Mouse (Mus musculus) heart, adult 11 months (tissue): ENCODE measurements around the gene Arid4a.
"Not testable (repeated sequence)": the region's sequence is repeated elsewhere in the genome, so short reads cannot be mapped to it uniquely, and the experiment has no call there.

Experiments used
- DNase-seq: peaks from one replicate; pipeline ENCODE4 v3.0.0; 2022

The Arid4a gene

DNA sequence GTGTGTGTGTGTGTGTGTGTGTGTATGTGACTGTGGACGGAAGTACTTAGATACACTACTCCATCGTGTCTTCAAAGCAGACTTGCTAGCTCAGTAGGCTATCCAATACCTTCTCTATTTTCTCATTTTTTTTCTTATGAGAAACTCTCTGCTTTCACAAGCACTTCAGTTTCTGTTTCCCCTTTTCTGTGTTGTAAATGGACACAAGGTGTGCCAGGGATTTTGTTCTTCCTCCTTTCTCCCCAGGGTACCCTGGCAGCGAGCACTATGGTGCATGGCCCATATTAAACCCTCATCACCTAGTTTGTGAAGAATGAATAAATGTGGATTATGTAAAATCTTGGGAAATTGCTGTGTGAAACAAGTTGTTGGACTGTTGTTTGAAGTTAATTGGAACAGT is 39.7 kb downstream of the Arid4a start:
- peak; percentile 64 for DNase-seq

DNA sequence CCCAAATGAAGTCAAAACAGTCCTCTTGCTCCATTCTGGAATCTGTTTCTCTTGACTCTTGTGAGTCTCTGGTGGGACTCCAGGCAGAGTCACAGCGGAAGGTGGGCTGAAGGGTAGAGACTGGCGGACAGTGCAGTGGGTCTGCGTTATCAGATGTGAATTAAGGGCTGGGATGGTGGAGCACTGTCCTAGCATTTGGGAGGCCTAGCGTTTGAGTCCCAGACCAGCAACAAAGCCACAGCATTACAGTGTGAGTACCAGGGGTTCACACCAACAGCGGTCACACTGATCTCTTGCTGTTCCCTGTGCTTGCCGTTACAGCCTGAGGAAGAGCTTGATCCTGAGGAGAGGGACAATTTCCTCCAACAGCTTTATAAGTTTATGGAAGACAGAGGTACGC is 44.0 kb downstream of the Arid4a start:
- peak; percentile 82 for DNase-seq

DNA sequence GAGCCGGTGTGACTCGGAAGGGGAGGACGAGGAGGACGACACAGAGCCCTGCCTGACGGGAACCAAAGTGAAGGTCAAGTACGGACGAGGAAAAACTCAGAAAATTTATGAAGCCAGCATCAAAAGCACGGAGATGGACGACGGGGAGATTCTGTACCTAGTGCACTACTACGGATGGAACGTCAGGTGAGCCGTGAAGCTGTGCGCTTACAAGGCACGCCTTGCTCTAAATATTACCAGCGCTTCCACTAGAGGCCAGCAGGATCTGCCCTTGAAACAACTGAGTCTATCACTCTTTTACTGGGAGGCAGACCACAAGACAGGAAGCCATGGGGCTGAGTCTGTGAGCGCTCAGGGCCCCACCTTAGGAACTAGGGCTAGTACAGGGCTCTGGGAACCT is 54.1 kb downstream of the Arid4a start:
- DNase-seq, result peak; percentile 83

DNA sequence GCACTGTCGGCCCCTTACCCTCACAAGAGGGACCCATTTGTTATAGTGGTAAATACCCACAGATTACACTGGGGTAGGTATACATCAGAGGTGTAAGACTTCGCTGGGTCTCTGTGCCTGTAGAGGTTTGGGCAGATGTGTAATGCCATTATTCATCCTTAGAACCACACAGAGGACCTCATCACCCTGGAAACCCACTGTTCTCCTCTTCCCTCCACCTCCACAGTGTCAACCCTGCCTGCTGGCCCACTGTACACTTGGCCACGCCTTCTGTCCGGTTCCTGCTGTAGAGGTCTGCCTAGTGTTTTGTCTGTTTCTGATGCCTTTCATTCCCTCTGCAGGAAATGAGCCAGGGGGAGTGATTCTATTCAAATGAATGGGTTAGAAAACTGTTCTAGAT is 56.3 kb downstream of the Arid4a start:
- peak; percentile 67 for DNase-seq

DNA sequence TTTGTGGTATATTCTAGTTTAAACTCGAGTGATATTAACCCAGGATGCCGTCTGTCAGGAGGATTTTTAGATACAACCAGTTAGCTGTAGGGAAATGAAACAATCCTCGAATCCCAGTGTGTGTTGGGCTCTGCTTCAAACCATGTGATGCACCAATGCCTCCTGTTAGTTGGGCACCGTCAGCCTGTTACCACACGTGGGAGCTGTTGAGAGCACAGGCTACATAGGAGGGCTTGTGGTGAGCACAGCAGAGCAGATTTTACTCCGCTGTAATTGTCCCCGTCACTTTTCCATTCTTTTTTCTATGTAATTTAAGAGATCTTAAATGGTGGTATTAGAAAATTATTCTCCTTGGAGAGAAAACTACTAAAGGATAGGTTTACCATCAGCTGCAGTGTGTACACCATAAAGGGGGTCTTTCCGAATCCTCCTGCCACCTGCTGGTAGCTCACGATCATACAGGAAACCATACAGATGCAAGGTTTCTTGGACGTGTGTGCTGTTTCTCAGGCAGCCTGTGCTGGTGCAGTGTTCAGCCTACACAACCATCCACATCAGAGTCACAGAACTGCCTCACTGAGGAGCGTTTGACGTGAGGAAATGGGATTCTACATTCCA is 57.4 kb downstream of the Arid4a start:
- peak; percentile 70 for DNase-seq

DNA sequence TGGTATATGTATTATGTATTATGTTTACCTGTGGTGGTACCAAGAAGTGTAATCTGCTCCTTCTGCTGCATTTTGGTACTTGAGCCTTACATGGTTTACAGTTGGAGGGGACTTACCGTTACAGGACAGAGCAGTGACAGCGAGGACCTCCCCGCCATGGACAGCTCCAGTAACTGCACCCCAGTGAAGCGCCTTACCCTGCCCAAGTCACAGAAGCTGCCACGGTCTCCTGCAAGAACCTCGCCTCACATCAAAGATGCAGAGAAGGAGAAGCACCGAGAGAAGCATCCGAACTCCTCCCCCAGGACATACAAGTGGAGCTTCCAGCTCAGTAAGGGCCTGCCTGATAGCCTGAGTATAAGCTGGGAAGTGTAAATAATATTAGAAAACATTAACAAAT is 70.5 kb downstream of the Arid4a start:
- peak; percentile 59 for DNase-seq

DNA sequence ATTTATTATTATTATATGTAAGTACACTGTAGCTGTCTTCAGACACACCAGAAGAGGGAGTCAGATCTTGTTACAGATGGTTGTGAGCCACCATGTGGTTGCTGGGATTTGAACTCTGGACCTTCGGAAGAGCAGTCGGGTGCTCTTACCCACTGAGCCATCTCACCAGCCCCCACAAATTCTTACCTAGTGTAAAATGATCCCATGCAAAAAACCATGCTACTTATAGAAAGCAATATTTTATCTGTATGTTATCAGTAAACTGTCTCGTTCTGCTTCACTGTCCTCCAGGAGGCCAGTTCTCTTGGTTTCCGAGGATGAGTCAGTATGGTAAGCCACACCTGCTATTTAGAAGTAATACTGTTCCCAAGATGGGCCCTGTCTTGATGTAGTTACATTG is 88.5 kb downstream of the Arid4a start:
- not testable (repeated sequence) for DNase-seq

DNA sequence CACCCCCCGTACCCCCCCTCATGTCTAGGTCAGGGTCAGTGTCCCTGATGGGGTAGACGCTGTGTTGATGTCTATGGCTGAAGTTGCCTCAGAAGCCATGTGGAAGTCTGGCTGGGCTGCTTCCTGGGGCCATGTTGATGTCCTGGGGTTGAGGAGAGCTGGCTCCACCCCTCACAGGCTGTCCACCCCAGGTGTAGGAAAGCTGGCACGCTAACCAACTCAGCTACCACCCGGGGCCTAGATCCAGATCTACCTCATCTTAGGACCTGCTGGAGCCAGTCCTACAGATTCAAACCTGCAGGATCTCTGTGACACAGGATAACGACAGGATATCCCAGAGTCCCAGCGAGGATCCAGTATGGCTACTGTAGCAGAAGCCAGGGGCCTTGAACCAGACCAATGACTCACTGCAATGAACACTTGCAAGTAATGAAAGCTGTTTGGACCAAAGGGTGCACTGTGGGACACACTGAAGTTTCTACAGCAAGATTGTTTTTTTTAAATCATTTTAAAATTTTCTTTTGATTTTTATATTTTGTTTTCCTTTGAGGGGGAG is 91.5 kb downstream of the Arid4a start:
- DNase-seq, result no peak

DNA sequence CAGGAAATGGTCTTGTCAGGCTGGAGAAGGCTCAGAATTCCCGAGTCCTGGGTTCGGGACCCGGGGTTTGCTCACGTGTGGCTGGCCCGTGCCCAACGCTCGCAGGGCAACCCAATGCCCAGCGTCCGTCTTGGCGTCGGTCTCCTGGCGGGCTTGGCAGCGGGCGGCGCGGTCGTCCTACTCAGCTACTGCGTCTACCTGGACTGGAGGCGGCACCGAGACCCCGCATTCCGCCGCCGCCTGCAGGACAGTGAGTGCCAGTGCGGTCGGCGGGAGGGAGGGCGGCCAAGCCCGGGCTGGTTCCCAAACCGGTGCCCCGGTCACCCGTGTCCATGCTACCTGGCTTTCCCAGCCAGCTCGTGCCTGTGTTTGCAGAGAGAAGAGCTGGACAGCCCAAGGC is 95.5 kb downstream of the Arid4a start, which contains the start of gene Tomm20l:
Tomm20l (plus strand) TSS at position 98 of the 400 bp plus-strand sequence.
- peak; percentile 92 for DNase-seq

DNA sequence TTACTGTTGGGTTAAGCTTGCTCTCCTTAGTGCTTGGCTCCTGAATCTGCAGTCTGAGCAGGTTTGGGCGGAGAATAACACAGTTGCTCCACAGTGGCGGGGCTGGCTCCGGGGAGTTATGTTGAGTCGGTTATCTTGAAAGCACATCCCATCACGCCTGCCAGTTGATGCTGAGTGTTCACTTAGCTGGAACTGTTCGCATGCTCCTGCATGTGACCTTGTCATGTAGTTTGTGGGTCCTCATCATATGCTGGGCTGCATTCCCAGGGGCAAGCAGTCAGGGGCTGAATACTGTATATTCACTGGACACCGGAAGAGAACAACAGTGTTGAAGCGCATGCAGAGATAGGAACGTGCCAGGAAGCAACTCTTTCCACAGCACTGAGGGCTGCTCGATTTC is 97.3 kb downstream of the Arid4a start:
- DNase-seq, result no peak

DNA sequence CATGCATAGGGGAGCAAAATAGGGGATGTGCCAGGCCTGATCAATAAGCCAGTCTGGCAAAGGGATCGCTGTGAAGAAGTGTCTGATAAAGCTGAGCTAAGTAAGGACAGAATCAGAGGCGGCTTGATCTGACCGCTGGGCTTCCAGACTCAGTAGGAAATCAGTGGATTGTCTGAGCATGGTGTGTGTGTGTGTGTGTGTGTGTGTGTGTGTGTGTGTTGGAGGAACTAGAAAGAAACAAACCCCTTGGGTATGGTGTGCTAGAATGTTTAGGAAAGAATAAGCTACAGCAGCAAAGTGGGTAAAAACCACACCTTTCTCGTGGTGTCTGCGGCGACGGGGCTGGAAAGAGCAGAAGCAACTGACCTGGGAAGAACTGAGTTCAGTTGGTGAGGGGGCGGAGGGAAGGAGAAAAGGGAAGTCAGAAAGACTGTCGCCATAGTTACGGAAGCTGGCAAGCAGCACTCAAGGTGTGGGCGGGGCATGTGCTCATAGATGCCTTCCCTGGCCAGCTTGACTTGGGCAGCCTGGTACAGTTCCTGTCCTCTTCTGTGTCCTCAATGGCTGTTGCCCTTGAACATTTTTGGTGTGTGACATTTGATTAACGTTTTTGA is 98.0 kb downstream of the Arid4a start:
- peak; percentile 91 for DNase-seq

DNA sequence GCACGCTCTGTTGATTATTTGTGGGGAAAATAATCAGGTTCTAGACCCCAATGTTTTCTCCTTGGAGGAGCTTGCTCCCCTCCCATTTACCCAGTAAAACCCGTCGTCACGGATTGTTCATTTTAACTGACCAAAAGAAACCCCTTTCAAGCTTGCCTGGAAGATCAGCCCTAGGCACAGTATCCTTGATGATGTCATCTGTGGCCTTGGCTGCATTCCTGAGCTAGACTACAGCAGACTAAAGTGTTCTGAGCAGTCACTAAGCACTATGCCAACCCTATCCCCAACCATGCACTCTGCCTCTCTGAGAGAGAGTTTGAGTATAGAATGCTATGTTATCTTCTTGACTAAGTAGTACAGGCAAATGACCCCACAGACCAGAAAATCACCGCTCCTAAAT is 100.6 kb downstream of the Arid4a start:
- DNase-seq, result no peak

DNA sequence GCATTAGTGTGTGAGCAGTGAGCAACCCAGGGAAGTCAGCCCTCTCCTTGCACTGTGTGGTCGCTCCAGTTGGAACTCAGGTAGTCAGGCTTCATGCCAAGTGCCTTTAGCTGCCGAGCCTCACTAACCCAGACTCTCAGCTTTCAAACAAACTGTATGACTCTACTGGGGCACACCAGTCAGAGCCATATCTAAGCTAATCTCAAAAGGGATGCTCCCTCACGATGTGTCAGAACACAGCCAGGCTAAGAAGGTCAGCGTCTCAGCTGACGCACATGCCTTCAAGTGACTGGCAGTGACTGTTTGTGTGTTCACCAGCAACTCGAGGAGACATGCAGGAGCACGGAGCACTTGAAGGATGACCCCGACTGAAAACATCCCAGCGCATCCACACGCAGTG is 106.9 kb downstream of the Arid4a start:
- no peak for DNase-seq

DNA sequence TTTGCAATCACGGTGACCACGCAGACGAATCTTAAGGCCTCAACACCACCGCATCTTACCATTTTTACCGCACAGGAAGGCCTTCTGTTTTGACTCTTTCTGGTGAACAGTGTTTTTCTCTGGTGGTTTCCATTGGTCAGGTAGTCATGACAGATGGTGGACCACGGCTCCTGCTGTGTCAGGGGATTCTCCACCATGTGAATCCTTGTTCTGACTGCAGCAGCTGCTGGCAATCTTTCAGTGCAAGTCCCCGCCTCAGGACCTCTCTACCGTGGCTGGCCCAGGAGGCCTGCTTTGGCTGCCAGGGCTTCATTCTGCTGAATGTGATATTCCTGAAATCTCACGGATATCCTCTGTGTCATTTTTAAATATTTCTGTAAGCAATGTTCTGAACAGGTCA is 107.5 kb downstream of the Arid4a start:
- no peak for DNase-seq

DNA sequence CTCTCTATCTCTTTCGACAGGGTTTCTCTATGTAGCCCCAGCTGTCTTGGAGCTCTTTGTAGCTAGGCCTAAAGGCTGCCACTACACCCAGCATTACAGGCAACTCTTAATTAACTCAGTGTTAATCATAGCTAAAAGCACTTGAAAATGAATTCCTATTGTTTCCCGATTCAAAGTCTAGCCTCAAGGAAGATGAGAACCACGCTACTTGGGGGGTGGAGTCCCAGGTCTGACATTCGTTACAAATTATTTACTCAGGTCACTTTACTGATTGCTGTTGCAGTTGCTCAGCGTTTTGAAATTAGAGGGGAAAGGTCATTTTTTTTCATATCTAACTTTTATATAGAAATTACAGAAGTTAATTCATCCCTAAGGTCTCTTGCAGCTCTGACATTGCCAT is 119.8 kb downstream of the Arid4a start:
- DNase-seq, result peak; percentile 64

DNA sequence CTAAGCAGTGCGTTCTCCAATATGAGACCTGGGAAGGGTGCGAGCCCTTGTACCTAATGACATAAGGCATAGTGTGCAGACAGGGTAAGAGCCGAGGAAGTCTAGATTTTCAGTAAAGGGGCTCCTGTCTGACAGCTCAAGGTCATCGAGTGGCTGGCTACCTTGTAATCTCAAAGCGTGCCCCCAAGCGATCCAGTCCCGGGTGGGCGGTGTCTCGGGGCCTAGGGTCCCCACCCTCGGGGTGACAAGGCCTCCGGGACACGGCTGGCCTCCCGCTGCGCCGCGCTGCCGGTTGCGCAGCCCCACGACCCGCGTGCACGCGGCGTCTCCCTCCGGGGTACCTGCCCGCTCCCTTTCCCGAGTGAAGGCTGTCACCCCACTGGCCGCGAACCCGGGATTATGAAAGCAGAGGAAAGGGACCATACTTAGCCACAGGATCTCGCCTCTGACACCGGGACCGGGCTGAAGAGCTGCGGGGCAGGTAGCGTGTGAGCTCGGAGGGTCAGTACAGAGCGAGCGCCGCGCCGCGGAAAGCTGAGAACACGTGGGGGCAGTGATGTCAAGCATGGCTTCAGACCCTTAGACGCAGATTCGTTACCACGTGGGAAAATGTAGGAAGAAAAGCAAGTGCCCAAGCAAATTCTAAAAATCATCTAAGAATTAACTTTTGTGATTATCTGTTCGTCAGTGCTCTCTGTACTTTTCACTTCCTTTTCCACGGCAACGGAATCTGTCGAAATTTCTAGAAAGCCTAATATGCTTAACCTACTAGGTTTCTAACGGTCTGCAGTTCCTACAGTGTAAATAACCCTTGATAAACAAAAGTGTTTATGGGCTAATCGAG is 120.6 kb downstream of the Arid4a start, which contains the start of the genes Timm9 and 2700049A03Rik:
Timm9 (minus strand) TSS at position 555 of the 844 bp plus-strand sequence.
2700049A03Rik (plus strand) TSS at position 719 of the 844 bp plus-strand sequence.
- DNase-seq, result peak; percentile 98

DNA sequence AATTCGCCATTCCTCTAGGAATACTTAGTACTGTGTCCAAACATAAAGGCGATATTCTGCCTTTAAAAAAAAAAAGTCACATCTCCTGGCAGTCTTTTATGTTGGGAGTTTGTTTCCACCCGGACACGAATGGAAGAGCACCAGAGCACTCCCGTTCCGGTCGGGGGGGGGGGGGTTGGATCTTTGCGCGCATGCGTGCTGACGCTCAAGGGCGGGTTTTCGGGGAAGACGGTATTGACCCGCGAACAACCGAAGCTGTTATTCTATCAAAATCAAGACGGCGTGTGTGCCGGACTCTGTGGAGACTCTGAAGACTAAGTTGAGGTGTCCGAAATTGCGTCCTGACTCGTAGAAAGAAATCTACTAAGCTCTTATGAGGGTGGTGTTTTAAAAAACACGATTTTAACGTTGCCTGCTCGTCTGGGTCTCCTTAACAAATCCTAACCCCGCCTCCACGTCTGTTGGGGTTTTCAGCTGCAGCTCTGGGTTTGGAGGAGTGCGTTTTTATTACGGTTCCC is 121.2 kb downstream of the Arid4a start:
- peak; percentile 98 for DNase-seq

DNA sequence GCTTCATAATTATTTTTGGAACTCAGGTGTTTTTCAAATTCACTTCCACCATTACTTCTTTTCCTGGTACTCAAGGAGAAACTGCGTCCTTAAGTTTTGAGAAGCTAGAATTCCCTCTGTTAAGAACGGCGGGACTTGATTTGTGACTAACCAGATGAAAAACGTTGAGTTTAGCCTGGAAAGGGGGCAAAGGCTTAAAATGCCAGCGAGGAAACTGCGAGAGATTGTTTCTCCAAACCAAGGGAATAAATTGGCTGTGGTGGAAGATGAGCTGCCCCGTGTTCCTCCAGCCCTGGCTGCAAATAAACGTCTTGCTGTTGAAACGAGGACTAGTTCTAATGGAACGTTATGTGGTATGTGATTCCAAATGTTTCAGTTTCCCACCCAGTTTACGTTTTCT is 121.9 kb downstream of the Arid4a start:
- DNase-seq, result no peak

DNA sequence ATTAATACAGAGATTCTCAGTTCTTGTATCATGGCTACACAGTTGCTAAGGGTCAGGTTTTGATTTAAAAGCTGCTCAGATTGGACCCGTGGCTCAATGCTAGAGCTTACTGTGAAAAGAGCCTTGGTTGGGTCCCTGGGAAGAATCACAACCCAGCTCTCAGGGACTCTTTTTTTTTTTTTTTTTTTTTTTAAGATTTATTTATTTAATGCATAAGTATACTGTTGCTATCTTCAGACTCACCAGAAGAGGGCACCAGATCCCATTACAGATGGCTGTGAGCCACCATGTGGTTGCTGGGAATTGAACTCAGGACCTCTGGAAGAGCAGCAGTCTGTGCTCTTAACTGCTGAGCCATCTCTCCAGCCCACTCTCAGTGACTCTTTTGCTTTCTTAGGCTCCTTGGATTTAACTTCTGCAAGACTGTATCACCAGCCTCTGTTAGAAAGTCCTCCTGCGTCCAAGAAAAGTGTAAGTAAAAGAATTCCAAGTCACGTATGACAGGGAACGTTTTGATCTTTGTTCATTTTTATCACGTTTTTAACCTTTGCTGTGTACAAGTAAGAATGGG is 123.6 kb downstream of the Arid4a start:
- DNase-seq, result no peak

DNA sequence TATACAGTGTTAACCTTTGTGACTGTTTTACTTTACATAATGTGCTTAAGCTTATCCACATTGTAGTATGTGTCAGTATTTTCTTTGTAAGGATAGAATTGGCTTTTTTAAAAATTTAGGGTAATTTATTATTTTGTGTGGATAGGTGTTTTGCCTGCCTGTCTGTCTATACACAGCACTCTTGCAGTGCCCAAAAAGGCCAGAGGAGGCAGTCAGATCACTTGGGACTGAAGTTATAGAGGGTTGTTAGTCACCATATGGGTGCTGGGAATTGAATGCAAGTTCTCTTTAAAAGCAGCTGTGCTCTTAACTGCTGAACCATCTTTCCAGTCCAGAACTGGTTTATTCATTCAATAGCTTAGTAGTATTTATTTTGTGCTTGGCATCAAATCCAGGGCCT is 125.4 kb downstream of the Arid4a start:
- no peak for DNase-seq

DNA sequence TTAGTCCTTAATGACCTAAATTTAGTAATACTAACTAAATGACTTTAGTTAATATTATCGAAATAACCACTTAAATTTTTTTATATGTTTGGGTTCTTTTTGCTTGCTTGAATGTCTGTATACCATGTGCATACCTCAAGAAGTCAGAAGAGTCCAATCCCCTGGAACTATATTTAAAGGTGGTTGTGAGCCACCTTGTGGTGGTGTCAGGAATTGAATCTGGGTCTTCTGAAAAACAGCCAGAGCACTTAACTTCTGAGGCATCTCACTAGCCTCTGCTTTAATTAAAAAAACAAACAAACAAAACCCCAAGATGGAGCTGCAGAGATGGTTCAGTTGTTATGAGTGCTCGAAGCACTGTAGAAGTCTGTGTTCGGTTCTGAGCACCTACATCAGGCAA is 131.9 kb downstream of the Arid4a start:
- no peak for DNase-seq
